Mouse (Mus musculus): ENCODE results near the gene Erich4. TPM values are rescaled to one million over a fixed set of nuclear protein-coding genes. Genes with fewer than 3 reads are reported as not detected.

The Erich4 gene
- polyA plus RNA-seq, 1 experiment from 2014 or later = not detected

DNA sequence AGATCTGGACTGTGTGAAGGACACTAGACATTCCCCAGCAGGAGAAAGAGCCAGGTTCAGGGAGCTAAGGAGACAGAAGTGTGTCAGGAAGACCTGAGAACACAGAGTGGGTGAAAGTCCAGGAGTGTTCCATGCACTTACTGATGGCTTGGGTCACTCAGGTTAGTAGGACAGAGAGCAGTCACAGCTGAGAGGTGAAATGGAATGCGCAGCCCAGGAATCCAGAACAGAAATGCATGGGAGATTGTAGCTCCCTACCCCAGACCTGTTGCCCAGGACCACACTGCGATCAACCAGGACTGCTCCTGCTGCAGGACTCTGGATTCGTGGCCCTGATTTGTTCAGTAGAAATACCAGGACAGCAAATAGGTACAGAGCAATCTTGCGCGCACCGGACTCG, 47.0 kb downstream of the Erich4 start:
- WGBS = 94% methylated on average over 7 of the region's 7 CpGs
- no peak for DNase-seq
- no peaks in the 10 kb centered on the region for H3K9me3 ChIP-seq (ENCODE audit: low read depth, low read length)

More for the DNA sequence above, 47.0 kb downstream of the Erich4 start:
- no peak overlapping the region for H3K4me2 ChIP-seq
- no peak for ATAC-seq (ENCODE audit: insufficient read depth)
- H3K4me3 ChIP-seq (ENCODE audit: low read depth, low read length) = no peak overlapping the region
- H3K9ac ChIP-seq = no peak overlapping the region
- no peak for TF ChIP-seq CTCF (IDR thresholded peaks at IDR 0.05; ENCODE audit: low read depth)
- no peaks in the 10 kb centered on the region for H3K36me3 ChIP-seq (ENCODE audit: insufficient read depth)
- no peak overlapping the region for H3K27ac ChIP-seq (ENCODE audit: low read depth)
- H3K27me3 ChIP-seq (ENCODE audit: insufficient read depth, low read length) = no peaks in the 10 kb centered on the region
- no peaks in the 10 kb centered on the region for H3K4me1 ChIP-seq (ENCODE audit: insufficient read depth)

Other genes starting within 250 kb of the Erich4 start
- gene Cnfn, start 246.2 kb downstream of the Erich4 start, polyA plus RNA-seq (2014; fragmentation: Nextera tagmentation; extraction: Ambion mirVana) = not detected in 2 replicates
- gene Lipe, start 217.2 kb downstream of the Erich4 start, polyA plus RNA-seq (2014; fragmentation: Nextera tagmentation; extraction: Ambion mirVana) = 3.8 and 4.0 TPM in 2 replicates
- not detected in 2 replicates for gene Cxcl17, start 203.0 kb downstream of the Erich4 start, polyA plus RNA-seq (2014; fragmentation: Nextera tagmentation; extraction: Ambion mirVana)
- gene Ceacam1, start 138.3 kb downstream of the Erich4 start, polyA plus RNA-seq (2014; fragmentation: Nextera tagmentation; extraction: Ambion mirVana) = 2.3 and 2.7 TPM in 2 replicates
- gene Ceacam2, start 76.0 kb downstream of the Erich4 start, polyA plus RNA-seq (2014; fragmentation: Nextera tagmentation; extraction: Ambion mirVana) = 0.11 TPM in 1 of 2 replicates, not detected in the other
- gene Dmac2, start 3.5 kb upstream of the Erich4 start, polyA plus RNA-seq (2014; fragmentation: Nextera tagmentation; extraction: Ambion mirVana) = 27.8 and 33.5 TPM in 2 replicates
- 3.5 and 4.0 TPM in 2 replicates for gene B3gnt8, start 10.8 kb upstream of the Erich4 start, polyA plus RNA-seq (2014; fragmentation: Nextera tagmentation; extraction: Ambion mirVana)
- gene Bckdha, start 43.1 kb upstream of the Erich4 start, polyA plus RNA-seq (2014; fragmentation: Nextera tagmentation; extraction: Ambion mirVana) = 40.2 and 42.1 TPM in 2 replicates
- 72.3 and 79.7 TPM in 2 replicates for gene Exosc5, start 43.3 kb upstream of the Erich4 start, polyA plus RNA-seq (2014; fragmentation: Nextera tagmentation; extraction: Ambion mirVana)
- gene Tmem91, start 59.3 kb upstream of the Erich4 start, polyA plus RNA-seq (2014; fragmentation: Nextera tagmentation; extraction: Ambion mirVana) = 1.6 and 2.8 TPM in 2 replicates
- gene B9d2, start 64.9 kb upstream of the Erich4 start, polyA plus RNA-seq (2014; fragmentation: Nextera tagmentation; extraction: Ambion mirVana) = 25.1 and 27.6 TPM in 2 replicates
- gene Tgfb1, start 71.1 kb upstream of the Erich4 start, polyA plus RNA-seq (2014; fragmentation: Nextera tagmentation; extraction: Ambion mirVana) = 4.0 and 4.1 TPM in 2 replicates
- 28.6 and 29.4 TPM in 2 replicates for gene Ccdc97, start 103.2 kb upstream of the Erich4 start, polyA plus RNA-seq (2014; fragmentation: Nextera tagmentation; extraction: Ambion mirVana)
- 80.3 and 82.0 TPM in 2 replicates for gene Hnrnpul1, start 138.9 kb upstream of the Erich4 start, polyA plus RNA-seq (2014; fragmentation: Nextera tagmentation; extraction: Ambion mirVana)
- 44.1 and 46.5 TPM in 2 replicates for gene Axl, start 172.8 kb upstream of the Erich4 start, polyA plus RNA-seq (2014; fragmentation: Nextera tagmentation; extraction: Ambion mirVana)
- 3.2 and 3.8 TPM in 2 replicates for gene Cyp2s1, start 201.0 kb upstream of the Erich4 start, polyA plus RNA-seq (2014; fragmentation: Nextera tagmentation; extraction: Ambion mirVana)